Mouse (Mus musculus) embryonic facial prominence, embryonic 11.5 days (tissue): ENCODE measurements around the gene Sv2a. TPM values are rescaled to one million over a fixed set of nuclear protein-coding genes. Genes with fewer than 3 reads are reported as not detected.
"Not testable (repeated sequence)": the region's sequence is repeated elsewhere in the genome, so short reads cannot be mapped to it uniquely, and the experiment has no call there.

Experiments used
- ATAC-seq: fragments of 200-750 bp; cut with Nextera tagmentation; replicated peaks from 2 replicates; pipeline ENCODE4 v1.8.0; 2017; ENCODE audit warnings: low read depth; ENCODE audit not compliant: insufficient number of reproducible peaks, low FRiP score, low TSS enrichment
- DNase-seq: peaks from one replicate; pipeline ENCODE4 v3.0.0-alpha.2; 2015; ENCODE audit warnings: low spot score
- H3K27ac ChIP-seq: fragments of 300-500 bp; sonication (generic); replicated peaks from 2 replicates; pipeline ENCODE4 v1.5.1; 2014; ENCODE audit warnings: mild to moderate bottlenecking, low read depth, low read length, control low read depth
- H3K27me3 ChIP-seq: fragments of 300-500 bp; sonication (generic); 2 replicates; pipeline ENCODE4 v1.6.1; 2014; ENCODE audit warnings: mild to moderate bottlenecking, low read length, moderate library complexity, mixed read lengths; ENCODE audit not compliant: control insufficient read depth, insufficient read depth
- H3K36me3 ChIP-seq: fragments of 300-500 bp; sonication (generic); replicated peaks from 2 replicates; pipeline ENCODE4 v1.6.1; 2014; ENCODE audit warnings: low read depth, mild to moderate bottlenecking, low read length, moderate library complexity, mixed read lengths; ENCODE audit not compliant: control insufficient read depth, insufficient read depth
- H3K4me1 ChIP-seq: fragments of 300-500 bp; sonication (generic); 2 replicates; pipeline ENCODE4 v1.6.1; 2014; ENCODE audit warnings: low read length, mixed read lengths; ENCODE audit not compliant: control insufficient read depth, insufficient read depth
- H3K4me2 ChIP-seq: fragments of 300-500 bp; sonication (generic); 2 replicates; pipeline ENCODE4 v1.6.1; 2014; ENCODE audit warnings: low read depth, mild to moderate bottlenecking, control low read depth, low read length, moderate library complexity
- H3K4me3 ChIP-seq: fragments of 300-500 bp; sonication (generic); 2 replicates; pipeline ENCODE4 v1.5.1; 2014; ENCODE audit warnings: low read depth, low read length, control low read depth
- H3K9ac ChIP-seq: fragments of 300-500 bp; sonication (generic); replicated peaks from 2 replicates; pipeline ENCODE4 v1.6.1; 2014; ENCODE audit warnings: mild to moderate bottlenecking, control low read depth, low read length
- H3K9me3 ChIP-seq: fragments of 300-500 bp; sonication (generic); replicated peaks from 2 replicates; pipeline ENCODE4 v1.6.1; 2016; ENCODE audit warnings: mild to moderate bottlenecking, low read length, inconsistent platforms, mixed read lengths; ENCODE audit not compliant: control insufficient read depth
- WGBS: fragments of 180-500 bp; shearing (Covaris S2); extraction: QIAGEN DNeasy Blood & Tissue Kit; methylation state at CpG from one replicate; pipeline ENCODE4 v1.1.7; 2014; 5-methylcytosine and 5-hydroxymethylcytosine counted together
- polyA plus RNA-seq: library from polyadenylated mRNA; unstranded; fragments of >200 nt; fragmentation: Nextera tagmentation; extraction: Ambion mirVana; gene quantifications from 2 replicates; pipeline ENCODE4 v1.2.1, GENCODE M21; 2014

The Sv2a gene
- polyA plus RNA-seq, 1 experiment from 2014 or later, result 4.3 TPM

GRCm38 (mm10) chr3:96219661-96220130 lies 38.7 kb downstream of the Sv2a start, which contains the start of the genes Bola1 and Hist2h2ab:
Gene Bola1 (minus strand): TSS chr3:96219709.
Gene Hist2h2ab (plus strand): TSS chr3:96219865.
- H3K9me3 ChIP-seq, result no peaks in the 10 kb centered on the region
- no peaks in the 10 kb centered on the region for H3K27me3 ChIP-seq
- H3K4me1 ChIP-seq, result peaks cover 8% of the 10 kb centered on the region
- no peaks in the 10 kb centered on the region for H3K36me3 ChIP-seq
- WGBS, result under 1% methylated on average over 37 of the region's 37 CpGs
- H3K4me2 ChIP-seq, result peak within 1 kb of the TSS; percentile 78
- peak within 1 kb of the TSS; percentile 62 for H3K4me3 ChIP-seq
- peak within 1 kb of the TSS; percentile 93 for H3K9ac ChIP-seq
- ATAC-seq (peak; percentile 76), DNase-seq (peak; percentile 88)
- H3K27ac ChIP-seq, result peak within 1 kb of the TSS; percentile 99

- under 1% methylated on average over 26 of the region's 47 CpGs for WGBS
- peak overlapping the region; percentile 99 for H3K27ac ChIP-seq
Measured at GRCm38 (mm10) chr3:96220131-96220764, 39.3 kb downstream of the Sv2a start.

GRCm38 (mm10) chr3:96220765-96221639 lies 40.1 kb downstream of the Sv2a start, which contains the start of the genes Hist2h2ac and Hist2h2be:
Gene Hist2h2ac (minus strand): TSS chr3:96220880.
Gene Hist2h2be (plus strand): TSS chr3:96221119.
- WGBS, result 1% methylated on average over 43 of the region's 43 CpGs
- peak within 1 kb of the TSS; percentile 82 for H3K4me2 ChIP-seq

More at GRCm38 (mm10) chr3:96220131-96220764, 39.3 kb downstream of the Sv2a start:
- peak overlapping the region; percentile 62 for H3K4me3 ChIP-seq
- ATAC-seq (peak; percentile 11; the same call in 1 of the 2 replicates), DNase-seq (peak; percentile 70)
- H3K27me3 ChIP-seq, H3K36me3 ChIP-seq, H3K9me3 ChIP-seq, H3K4me1 ChIP-seq: not testable (repeated sequence)
- peak overlapping the region; percentile 78 for H3K4me2 ChIP-seq
- H3K9ac ChIP-seq, result peak overlapping the region; percentile 93

GRCm38 (mm10) chr3:96221640-96222038 lies 40.7 kb downstream of the Sv2a start:
- DNase-seq (no peak), ATAC-seq (no peak)
- Histone ChIP-seq H3K36me3 (no peaks in the 10 kb centered on the region), H3K27ac (peak overlapping the region; percentile 99), H3K9me3 (no peaks in the 10 kb centered on the region), H3K27me3 (no peaks in the 10 kb centered on the region), H3K4me3 (peak overlapping the region; percentile 62), H3K9ac (peak overlapping the region; percentile 93), H3K4me2 (peak overlapping the region; percentile 82), H3K4me1 (peaks cover 8% of the 10 kb centered on the region)
- 19% methylated on average over 9 of the region's 9 CpGs for WGBS

More at GRCm38 (mm10) chr3:96220765-96221639, 40.1 kb downstream of the Sv2a start, which contains the start of the genes Hist2h2ac and Hist2h2be:
- peak within 1 kb of the TSS; percentile 93 for H3K9ac ChIP-seq
- no peaks in the 10 kb centered on the region for H3K36me3 ChIP-seq
- no peaks in the 10 kb centered on the region for H3K9me3 ChIP-seq
- H3K4me1 ChIP-seq, result peaks cover 8% of the 10 kb centered on the region
- H3K27me3 ChIP-seq, result no peaks in the 10 kb centered on the region
- DNase-seq, result peak; percentile 94
- H3K27ac ChIP-seq, result peak within 1 kb of the TSS; percentile 99
- peak; percentile 91 for ATAC-seq
- peak within 1 kb of the TSS; percentile 62 for H3K4me3 ChIP-seq

GRCm38 (mm10) chr3:96222774-96223173 lies 41.8 kb downstream of the Sv2a start:
- no peaks in the 10 kb centered on the region for H3K27me3 ChIP-seq
- H3K4me3 ChIP-seq, result no peak overlapping the region
- ATAC-seq, result no peak
- H3K36me3 ChIP-seq, result no peaks in the 10 kb centered on the region
- no peaks in the 10 kb centered on the region for H3K9me3 ChIP-seq
- H3K27ac ChIP-seq, result no peak overlapping the region
- 91% methylated on average over 4 of the region's 4 CpGs for WGBS
- no peak for DNase-seq
- peak overlapping the region; percentile 7; the same call in 1 of the 2 replicates for H3K4me2 ChIP-seq
- H3K4me1 ChIP-seq, result peaks cover 8% of the 10 kb centered on the region
- H3K9ac ChIP-seq, result no peak overlapping the region

- ATAC-seq (no peak), DNase-seq (no peak)
- H3K27ac ChIP-seq, result no peak overlapping the region
- H3K36me3 ChIP-seq, result no peaks in the 10 kb centered on the region
- no peaks in the 10 kb centered on the region for H3K27me3 ChIP-seq
- WGBS, result 24% methylated on average over 2 of the region's 2 CpGs
- no peak overlapping the region for H3K4me2 ChIP-seq
- peaks cover 5% of the 10 kb centered on the region; the same call in 1 of the 2 replicates for H3K4me1 ChIP-seq
- no peak overlapping the region for H3K9ac ChIP-seq
- H3K9me3 ChIP-seq, result no peaks in the 10 kb centered on the region
- no peak overlapping the region for H3K4me3 ChIP-seq
Measured at GRCm38 (mm10) chr3:96225421-96225820, 44.5 kb downstream of the Sv2a start.

GRCm38 (mm10) chr3:96226695-96227648 lies 46.0 kb downstream of the Sv2a start:
- no peak for ATAC-seq
- 62% methylated on average over 8 of the region's 8 CpGs for WGBS
- no peak for DNase-seq
- peaks cover 1% of the 10 kb centered on the region; the same call in 1 of the 2 replicates for H3K4me1 ChIP-seq
- no peaks in the 10 kb centered on the region for H3K36me3 ChIP-seq
- H3K27me3 ChIP-seq, result no peaks in the 10 kb centered on the region
- H3K4me3 ChIP-seq, result no peak overlapping the region
- H3K9me3 ChIP-seq, result no peaks in the 10 kb centered on the region
- H3K27ac ChIP-seq, result no peak overlapping the region
- H3K9ac ChIP-seq, result no peak overlapping the region
- H3K4me2 ChIP-seq, result no peak overlapping the region
